Mouse (Mus musculus) neural tube, embryonic 14.5 days (tissue): Measurements from ENCODE around the gene Tmem121. TPM values are rescaled to one million over a fixed set of nuclear protein-coding genes. Genes with fewer than 3 reads are reported as not detected.

ENCODE experiments used
- ATAC-seq: fragments of 200-750 bp; cut with Nextera tagmentation; 2 replicates; pipeline ENCODE4 v1.8.0; 2017; ENCODE audit warnings: low read depth, mild to moderate bottlenecking, moderate TSS enrichment, moderate library complexity
- H3K27ac ChIP-seq: fragments of 300-500 bp; sonication (generic); 2 replicates; pipeline ENCODE4 v1.5.1; 2014; ENCODE audit warnings: low read depth, mild to moderate bottlenecking, control low read depth, low read length, moderate library complexity, mixed read lengths
- H3K27me3 ChIP-seq: fragments of 300-500 bp; sonication (generic); 2 replicates; pipeline ENCODE4 v1.6.1; 2014; ENCODE audit warnings: low read length; ENCODE audit not compliant: control insufficient read depth, insufficient read depth
- H3K36me3 ChIP-seq: fragments of 300-500 bp; sonication (generic); 2 replicates; pipeline ENCODE4 v1.6.1; 2014; ENCODE audit warnings: low read length, mixed read lengths; ENCODE audit not compliant: control insufficient read depth, insufficient read depth
- H3K4me1 ChIP-seq: fragments of 300-500 bp; sonication (generic); 2 replicates; pipeline ENCODE4 v1.6.1; 2014; ENCODE audit warnings: low read length; ENCODE audit not compliant: control insufficient read depth, insufficient read depth
- H3K4me2 ChIP-seq: fragments of 300-500 bp; sonication (generic); 2 replicates; pipeline ENCODE4 v1.6.1; 2014; ENCODE audit warnings: mild to moderate bottlenecking, low read depth, low read length, control low read depth
- H3K4me3 ChIP-seq: fragments of 300-500 bp; sonication (generic); 2 replicates; pipeline ENCODE4 v1.5.1; 2014; ENCODE audit warnings: low read depth, low read length, control low read depth, mixed read lengths
- H3K9ac ChIP-seq: fragments of 300-500 bp; sonication (generic); replicated peaks from 2 replicates; pipeline ENCODE4 v1.6.1; 2014; ENCODE audit warnings: low read depth, mild to moderate bottlenecking, control low read depth, low read length, mixed read lengths
- H3K9me3 ChIP-seq: fragments of 300-500 bp; sonication (generic); 2 replicates; pipeline ENCODE4 v1.6.1; 2016; ENCODE audit warnings: low read length; ENCODE audit not compliant: control insufficient read depth
- WGBS: fragments of 180-500 bp; shearing (Covaris S2); extraction: QIAGEN DNeasy Blood & Tissue Kit; methylation state at CpG from one replicate; pipeline ENCODE4 v1.1.7; 2014; 5-methylcytosine and 5-hydroxymethylcytosine counted together
- polyA plus RNA-seq: library from polyadenylated mRNA; unstranded; fragments of >200 nt; fragmentation: Nextera tagmentation; extraction: Ambion mirVana; gene quantifications from 2 replicates; pipeline ENCODE4 v1.2.1, GENCODE M21; 2014

Tmem121 gene
- polyA plus RNA-seq, 1 experiment from 2014 or later: 24.9 TPM

DNA sequence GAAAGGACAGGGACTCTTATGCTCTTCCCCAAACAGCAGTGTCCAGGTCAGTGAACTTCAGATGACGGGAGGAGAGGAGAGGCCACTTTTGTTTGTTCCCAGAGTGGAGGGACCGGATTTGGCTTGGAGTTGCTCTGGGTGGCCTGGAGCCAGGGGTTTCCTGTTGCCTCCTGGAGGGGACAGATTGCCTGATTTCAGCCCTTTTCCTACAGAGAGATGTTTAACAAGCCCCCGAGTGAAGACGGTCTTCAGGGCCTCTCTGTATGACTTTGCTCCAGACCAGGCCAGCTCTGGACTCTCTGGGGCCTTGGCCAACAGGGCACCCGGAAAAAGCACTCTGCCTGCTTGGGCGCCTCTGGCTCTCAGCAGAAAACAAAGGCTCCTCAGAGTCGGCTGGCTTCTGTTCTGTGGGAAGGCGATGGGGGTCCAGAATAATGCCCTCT, 44.2 kb upstream of the Tmem121 start:
- 24% methylated on average over 8 of the region's 8 CpGs for WGBS
- H3K4me2 ChIP-seq: peak overlapping the region; percentile 68
- peak overlapping the region; percentile 65 for H3K4me3 ChIP-seq
- ATAC-seq: no peak
- H3K9ac ChIP-seq: peak overlapping the region; percentile 68; the same call in 1 of the 2 replicates
- H3K4me1 ChIP-seq: peaks cover 33% of the 10 kb centered on the region
- H3K27me3 ChIP-seq: no peaks in the 10 kb centered on the region
- H3K9me3 ChIP-seq: no peaks in the 10 kb centered on the region
- H3K27ac ChIP-seq: peak overlapping the region; percentile 64
- peaks cover 10% of the 10 kb centered on the region for H3K36me3 ChIP-seq

DNA sequence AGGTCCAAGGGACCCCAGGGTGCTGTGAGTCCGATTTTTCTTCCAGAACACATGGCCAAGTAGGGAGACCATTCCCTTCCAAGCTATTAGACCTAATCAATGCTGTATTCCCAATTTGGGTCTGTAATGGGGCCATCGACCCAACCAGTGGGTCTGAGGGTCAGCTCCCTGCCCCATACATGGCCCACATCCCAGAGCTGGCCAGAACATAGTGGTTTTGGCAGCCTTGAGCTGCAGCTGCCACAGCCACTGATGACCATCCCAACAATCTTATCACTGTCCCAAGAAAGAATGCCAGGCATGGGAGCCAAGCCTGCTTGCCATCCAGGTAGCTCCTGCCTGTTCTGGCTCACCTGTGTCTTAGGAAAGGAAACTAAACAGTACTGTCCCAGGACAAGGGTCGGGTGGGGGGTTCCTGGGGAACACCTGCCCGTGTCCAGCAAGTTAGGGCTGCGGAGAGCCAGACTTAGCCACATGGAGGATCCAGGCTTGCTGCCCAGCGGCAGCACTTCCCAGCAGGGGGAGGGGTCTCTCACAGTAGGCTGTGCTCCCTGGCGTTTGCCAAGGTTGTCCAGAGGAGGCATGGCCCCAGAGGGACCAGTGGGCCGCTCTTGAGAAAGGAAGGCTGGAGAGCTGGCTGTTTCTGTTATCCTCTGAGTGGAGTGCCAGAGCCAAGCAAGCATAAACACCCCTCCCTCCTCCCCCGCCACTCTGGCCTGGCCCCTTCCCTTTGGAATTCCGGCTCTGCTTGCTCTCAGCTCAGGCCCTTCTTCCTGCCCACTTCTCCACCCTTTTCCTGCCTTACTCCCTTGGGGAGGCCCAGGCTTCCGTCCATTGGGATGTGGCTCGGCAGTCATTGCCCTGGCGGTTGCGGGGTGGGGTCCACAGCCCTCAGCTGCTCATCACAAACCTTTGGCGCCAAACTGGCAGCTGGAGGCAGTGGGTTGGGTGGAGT, 43.4 kb upstream of the Tmem121 start:
- peak overlapping the region; percentile 68 for H3K9ac ChIP-seq
- 19% methylated on average over 15 of the region's 15 CpGs for WGBS
- H3K4me3 ChIP-seq: peak overlapping the region; percentile 65
- peaks cover 4% of the 10 kb centered on the region; the same call in 1 of the 2 replicates for H3K36me3 ChIP-seq
- H3K9me3 ChIP-seq: no peaks in the 10 kb centered on the region
- H3K27me3 ChIP-seq: no peaks in the 10 kb centered on the region
- H3K4me2 ChIP-seq: peak overlapping the region; percentile 68
- peaks cover 35% of the 10 kb centered on the region for H3K4me1 ChIP-seq
- no peak for ATAC-seq
- peak overlapping the region; percentile 64 for H3K27ac ChIP-seq

DNA sequence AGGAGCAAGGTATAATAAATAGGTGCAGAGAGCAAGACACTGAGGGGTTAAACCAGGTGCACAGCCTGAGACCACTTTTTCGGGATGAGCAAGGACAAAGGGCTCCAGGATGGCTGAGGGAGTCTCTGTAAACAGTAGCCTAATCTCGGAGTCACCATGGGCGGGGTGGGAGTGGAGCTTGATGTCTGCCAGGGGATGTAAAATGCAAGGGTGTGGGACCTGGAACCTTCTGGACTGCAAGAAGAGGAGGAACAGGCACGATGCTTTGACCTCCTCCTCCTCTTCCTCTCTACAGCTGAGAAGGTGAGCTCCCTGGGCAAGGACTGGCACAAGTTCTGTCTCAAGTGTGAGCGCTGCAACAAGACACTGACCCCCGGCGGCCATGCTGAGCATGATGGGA, 42.6 kb upstream of the Tmem121 start:
- Histone ChIP-seq H3K9ac (no peak overlapping the region), H3K36me3 (no peaks in the 10 kb centered on the region), H3K9me3 (no peaks in the 10 kb centered on the region), H3K4me2 (peak overlapping the region; percentile 68), H3K27ac (no peak overlapping the region), H3K27me3 (no peaks in the 10 kb centered on the region), H3K4me3 (peak overlapping the region; percentile 65; the same call in 1 of the 2 replicates), H3K4me1 (peaks cover 35% of the 10 kb centered on the region)
- WGBS: 64% methylated on average over 7 of the region's 7 CpGs
- no peak for ATAC-seq

DNA sequence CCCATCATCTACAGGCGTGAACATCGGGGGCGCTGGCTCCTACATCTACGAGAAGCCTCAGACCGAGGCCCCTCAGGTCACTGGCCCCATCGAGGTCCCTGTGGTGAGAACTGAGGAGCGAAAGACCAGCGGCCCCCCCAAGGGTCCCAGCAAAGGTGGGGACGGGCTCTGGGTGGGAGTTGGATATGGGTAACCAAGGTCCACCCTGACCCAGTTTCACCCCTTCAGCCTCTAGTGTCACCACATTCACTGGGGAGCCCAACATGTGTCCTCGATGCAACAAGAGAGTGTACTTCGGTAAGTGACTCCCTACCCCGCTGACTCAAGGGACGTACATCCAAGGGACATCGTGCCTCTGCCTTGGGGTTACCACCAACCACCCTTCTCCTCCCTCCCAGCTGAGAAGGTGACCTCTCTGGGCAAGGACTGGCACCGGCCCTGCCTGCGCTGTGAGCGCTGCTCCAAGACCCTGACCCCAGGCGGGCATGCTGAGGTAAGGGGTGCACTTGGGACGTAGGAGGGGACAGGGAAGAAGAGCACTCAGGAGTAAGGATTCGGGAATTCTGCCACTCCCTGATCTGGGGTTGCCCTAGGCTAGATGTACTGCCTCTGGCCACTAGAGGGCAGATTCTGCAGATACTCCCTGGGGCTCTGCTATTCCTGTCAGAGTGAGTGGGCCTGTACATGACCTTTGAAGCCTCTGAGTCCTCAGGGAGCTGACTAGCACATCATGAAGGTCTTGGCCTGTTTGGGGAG, 41.6 kb upstream of the Tmem121 start:
- no peak overlapping the region for H3K27ac ChIP-seq
- no peaks in the 10 kb centered on the region for H3K27me3 ChIP-seq
- 79% methylated on average over 20 of the region's 20 CpGs for WGBS
- H3K4me3 ChIP-seq: no peak overlapping the region
- no peaks in the 10 kb centered on the region for H3K9me3 ChIP-seq
- no peak overlapping the region for H3K9ac ChIP-seq
- H3K4me2 ChIP-seq: no peak overlapping the region
- H3K4me1 ChIP-seq: peaks cover 31% of the 10 kb centered on the region
- ATAC-seq: no peak
- no peaks in the 10 kb centered on the region for H3K36me3 ChIP-seq

DNA sequence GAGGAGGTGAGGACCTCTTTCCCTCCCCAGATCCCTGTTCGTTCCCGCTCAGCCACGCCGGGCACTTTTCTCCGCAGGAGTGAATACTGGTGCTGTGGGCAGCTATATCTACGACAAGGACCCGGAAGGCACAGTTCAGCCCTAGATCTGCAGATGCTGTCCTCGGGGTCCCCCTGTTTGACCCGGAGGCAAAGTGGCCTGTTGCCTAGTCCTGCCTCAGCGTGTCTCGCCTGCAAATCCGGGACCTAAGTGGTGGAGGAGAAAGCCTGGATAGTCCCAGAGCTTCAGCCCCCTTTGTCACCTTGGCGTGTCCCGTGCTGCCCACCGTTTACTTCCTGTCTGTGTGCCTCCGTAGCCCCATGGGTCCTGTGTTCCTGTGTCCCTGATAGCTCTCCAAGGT, 40.8 kb upstream of the Tmem121 start:
- no peak for ATAC-seq
- 92% methylated on average over 16 of the region's 16 CpGs for WGBS
- Histone ChIP-seq H3K27me3 (no peaks in the 10 kb centered on the region), H3K9me3 (no peaks in the 10 kb centered on the region), H3K27ac (no peak overlapping the region), H3K4me2 (no peak overlapping the region), H3K4me3 (no peak overlapping the region), H3K9ac (no peak overlapping the region), H3K4me1 (peaks cover 24% of the 10 kb centered on the region), H3K36me3 (no peaks in the 10 kb centered on the region)

DNA sequence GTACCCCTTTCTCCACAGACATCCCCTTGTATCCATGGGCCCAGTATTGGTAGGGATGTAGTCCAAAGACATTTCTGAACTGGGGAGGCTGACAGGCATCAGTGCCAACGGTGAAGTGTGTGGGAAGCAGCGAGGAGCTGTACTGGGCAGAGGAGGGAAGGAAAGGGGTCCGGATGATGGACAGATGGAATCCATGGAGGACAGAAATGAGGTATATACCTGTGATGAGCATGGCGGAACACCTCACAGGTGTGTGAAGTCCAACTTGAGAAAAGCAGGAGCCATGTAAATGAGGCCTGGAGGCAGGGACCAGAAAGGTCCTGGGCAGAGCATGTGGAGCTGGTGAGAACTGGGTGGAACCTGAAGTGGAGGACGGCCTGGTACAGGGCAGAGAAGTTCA, 40.1 kb upstream of the Tmem121 start:
- no peaks in the 10 kb centered on the region for H3K9me3 ChIP-seq
- H3K36me3 ChIP-seq: no peaks in the 10 kb centered on the region
- H3K4me3 ChIP-seq: no peak overlapping the region
- no peak overlapping the region for H3K4me2 ChIP-seq
- no peaks in the 10 kb centered on the region for H3K27me3 ChIP-seq
- no peak for ATAC-seq
- H3K9ac ChIP-seq: no peak overlapping the region
- H3K27ac ChIP-seq: no peak overlapping the region
- peaks cover 24% of the 10 kb centered on the region for H3K4me1 ChIP-seq
- 91% methylated on average over 5 of the region's 5 CpGs for WGBS

DNA sequence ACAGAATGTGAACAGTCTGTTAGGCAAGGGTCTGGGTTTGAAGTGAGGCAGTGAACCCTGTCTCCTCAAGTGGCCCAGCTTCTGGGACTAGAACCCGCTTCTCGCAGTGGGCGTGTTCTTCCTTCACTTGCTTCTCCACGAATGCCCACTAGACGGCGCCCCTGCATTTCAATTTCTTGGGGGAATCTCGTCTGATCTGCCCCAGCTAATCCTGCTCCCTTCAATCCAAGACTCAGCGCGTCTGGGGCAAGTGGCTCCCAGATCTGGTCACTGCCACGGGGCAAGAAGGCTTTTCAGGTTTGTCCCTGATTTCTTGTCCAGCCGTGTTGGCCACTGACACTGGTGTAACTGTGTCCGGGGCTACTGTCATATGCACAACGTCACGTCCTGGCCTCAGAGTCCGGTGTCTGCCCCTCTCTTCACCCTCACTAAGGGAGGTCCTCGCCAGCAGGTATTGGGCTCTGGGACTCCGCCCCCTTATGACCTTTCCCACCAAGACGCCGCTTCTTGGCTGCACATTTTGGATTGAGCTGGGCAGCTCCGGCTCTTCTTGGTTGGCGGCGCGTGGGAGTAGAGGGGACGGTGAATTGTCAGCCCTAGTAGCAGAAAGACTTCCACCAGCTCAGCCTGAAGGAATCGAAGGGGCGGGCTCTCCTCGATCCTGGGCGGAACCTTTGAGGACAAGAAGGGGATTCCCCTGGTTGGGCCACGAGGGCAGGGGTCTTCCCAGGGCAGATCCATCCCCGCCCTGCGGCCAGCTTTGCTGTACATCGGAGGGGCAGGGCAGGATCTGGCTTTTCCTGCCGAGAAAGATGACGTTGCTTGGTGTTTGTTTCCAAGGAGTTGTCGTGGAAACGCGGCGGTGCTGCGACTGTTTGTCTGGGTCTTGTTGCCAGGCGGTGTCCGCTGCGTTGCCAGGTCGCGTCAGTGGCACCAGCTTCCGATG, 39.3 kb upstream of the Tmem121 start, which contains the start of gene Crip1:
Gene Crip1, plus strand, starts transcription at position 205 of the 946 bp plus-strand sequence.
- Histone ChIP-seq H3K4me1 (peaks cover 22% of the 10 kb centered on the region), H3K4me3 (no peak within 1 kb of the TSS), H3K36me3 (no peaks in the 10 kb centered on the region), H3K27me3 (no peaks in the 10 kb centered on the region), H3K27ac (no peak within 1 kb of the TSS), H3K4me2 (no peak within 1 kb of the TSS), H3K9ac (no peak within 1 kb of the TSS), H3K9me3 (no peaks in the 10 kb centered on the region)
- no peak; the same call in 1 of the 2 replicates for ATAC-seq
- WGBS: 8% methylated on average over 45 of the region's 45 CpGs

DNA sequence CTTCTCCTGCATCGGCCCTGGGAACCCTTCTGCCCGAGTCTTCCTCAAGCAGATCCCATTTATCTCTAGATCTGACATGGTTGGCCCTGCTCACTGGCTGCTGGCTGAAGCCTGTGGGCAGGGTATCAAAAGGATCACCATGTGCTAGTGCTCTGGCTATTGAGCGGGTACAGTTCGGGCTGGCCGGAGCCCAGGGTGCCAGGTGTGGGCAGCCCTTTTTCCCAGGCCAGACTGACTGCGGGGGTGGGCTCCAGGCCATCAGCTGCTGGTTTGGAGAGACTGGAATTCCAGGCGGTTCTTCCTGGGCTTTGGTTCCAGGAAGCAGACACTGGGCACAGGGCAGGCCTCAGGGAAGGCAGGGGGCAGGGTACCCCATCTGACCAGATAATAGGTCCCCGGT, 38.2 kb upstream of the Tmem121 start:
- no peaks in the 10 kb centered on the region for H3K36me3 ChIP-seq
- H3K4me2 ChIP-seq: no peak overlapping the region
- H3K9me3 ChIP-seq: no peaks in the 10 kb centered on the region
- H3K9ac ChIP-seq: no peak overlapping the region
- H3K4me3 ChIP-seq: no peak overlapping the region
- no peak for ATAC-seq
- no peak overlapping the region for H3K27ac ChIP-seq
- peaks cover 14% of the 10 kb centered on the region for H3K4me1 ChIP-seq
- 64% methylated on average over 8 of the region's 8 CpGs for WGBS
- no peaks in the 10 kb centered on the region for H3K27me3 ChIP-seq
